Mouse (Mus musculus) right cerebral cortex, postnatal 25 days (tissue): ENCODE data around the gene Oxa1l.

Experiments used
- DNase-seq: peaks from one replicate; pipeline ENCODE4 v3.0.0; 2022

Oxa1l gene

DNA sequence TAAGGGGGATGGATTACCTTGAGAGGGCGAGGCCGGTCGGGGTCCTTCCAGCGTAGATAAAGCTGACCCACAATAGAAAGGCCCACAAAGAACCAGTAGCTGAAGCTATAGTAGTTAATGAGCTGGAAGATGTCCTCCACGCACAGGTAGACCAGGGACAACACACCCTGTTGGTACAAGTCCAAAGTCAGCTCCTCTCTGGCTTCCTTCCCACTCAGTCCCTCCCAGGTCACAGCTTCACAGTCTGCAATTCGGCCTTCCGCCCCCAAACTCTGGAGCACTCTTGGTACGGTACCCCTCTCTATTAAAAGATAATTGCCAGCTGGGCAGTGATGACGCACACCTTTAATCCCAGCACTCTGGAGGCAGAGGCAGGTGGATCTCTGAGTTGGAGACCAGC lies 12.3 kb downstream of the Oxa1l start:
- DNase-seq: no peak

DNA sequence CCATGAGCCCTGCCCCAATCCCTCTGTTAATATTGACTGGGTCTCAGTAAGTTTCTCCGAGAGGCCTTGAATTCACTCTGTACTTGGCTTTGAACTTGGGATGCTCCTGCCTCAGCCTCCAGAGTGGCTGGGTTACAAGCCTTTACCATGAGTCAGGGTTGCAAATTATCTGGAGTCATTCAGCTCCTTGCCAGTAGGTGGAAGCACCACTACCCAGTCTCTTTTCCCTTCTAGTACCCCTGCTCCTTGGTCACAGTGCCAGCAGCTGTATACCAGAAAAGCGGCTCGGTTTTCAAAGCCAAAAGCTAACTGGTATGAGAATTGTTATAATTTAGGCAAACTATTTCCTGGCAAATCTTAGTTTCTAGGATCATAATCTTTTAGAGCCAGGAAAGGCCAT lies 15.3 kb downstream of the Oxa1l start:
- no peak for DNase-seq

DNA sequence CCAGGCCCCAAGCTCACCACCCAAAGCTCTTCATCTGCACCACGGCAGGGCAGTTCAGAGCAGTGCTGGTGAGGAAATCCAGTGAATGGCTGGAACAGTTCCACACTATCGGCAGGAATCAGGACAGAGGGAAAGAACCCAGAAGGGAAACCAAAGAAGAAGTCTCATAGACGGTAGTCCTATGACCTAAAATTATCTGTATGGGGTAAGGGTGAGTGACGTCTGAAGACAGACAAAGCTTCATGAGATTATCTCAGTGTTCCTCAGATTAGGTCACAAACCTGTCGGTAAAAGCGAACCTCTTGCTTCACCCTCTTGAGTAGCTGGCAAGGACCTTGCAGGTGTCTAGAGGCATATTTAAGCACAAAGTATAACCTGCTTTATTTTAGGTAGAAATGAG lies 16.5 kb downstream of the Oxa1l start:
- DNase-seq: no peak

DNA sequence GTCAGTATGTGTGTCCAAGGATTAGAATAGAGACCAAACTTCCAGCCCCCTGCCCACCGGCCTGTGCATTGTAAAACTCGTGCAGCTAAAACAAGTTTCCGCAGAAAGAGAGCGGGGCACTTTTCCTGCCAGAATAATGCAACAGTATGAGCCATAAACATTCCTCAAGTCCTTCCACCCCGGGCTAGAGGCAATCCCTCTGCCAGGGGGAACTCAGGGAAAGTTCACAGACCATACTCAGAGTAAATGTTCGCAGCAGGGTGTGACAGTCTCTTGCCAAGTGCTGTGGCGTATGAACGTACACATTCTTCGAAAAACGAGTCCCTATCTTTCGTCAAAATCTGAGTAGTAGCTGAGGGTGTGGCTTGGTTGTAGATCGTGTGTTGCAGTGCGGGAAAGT lies 18.9 kb downstream of the Oxa1l start:
- DNase-seq: no peak

DNA sequence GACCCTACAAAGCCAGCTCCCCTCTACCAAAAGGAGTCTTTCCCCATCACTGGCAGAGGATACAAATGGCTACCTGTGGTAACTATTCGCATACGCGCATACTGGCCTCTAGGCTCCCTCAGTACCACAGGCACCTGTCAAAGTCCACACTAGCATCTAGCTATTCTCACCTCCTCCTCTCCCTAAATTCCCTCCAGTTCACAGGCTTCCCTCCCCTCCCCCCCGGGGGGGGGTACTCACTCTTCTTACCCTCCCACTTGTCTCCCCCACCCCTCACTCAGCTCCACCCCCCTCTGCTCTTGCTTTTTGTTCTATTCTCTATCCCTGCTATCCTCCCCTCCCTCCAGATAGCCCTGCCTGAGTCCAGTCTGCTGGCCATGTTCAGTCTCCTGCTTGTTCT lies 20.0 kb downstream of the Oxa1l start:
- DNase-seq: no peak

DNA sequence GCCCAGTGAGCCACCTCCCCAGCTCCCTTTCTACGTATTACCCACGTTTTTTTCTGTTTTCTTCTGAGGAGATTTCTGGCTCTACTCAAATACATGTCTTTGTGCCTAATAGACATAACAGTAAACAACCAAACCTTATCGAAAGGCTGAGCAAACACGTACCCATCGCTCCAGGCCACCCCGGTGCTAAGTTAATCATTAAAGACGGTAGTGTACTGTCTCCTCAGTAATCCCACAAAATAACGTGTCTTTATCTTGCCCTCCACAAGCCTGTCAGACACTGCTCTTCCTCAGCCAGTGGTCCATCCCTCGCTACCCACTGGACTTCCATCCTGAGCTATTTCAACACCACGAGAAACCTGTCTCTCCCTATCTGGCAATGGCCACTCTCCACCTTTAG lies 21.2 kb downstream of the Oxa1l start:
- DNase-seq: no peak

DNA sequence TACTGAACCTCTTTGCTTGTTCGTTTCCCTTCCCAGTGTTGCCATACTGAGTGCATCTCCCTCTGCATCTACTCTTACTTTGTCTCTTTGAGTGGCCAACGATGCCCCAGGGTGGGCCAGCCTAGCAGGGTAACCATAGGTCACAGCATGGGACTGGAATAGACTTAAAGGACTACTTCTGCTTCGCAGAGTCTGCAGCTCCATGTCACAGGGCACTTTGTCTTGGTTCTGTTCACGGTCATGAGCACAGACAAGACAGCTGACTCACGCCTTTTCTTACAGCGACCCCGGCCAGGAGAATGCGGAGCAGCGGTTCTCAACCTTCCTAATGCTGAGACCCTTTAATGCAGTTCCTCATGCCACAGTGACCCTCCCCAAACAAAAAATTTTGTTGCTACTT lies 22.0 kb downstream of the Oxa1l start:
- no peak for DNase-seq

DNA sequence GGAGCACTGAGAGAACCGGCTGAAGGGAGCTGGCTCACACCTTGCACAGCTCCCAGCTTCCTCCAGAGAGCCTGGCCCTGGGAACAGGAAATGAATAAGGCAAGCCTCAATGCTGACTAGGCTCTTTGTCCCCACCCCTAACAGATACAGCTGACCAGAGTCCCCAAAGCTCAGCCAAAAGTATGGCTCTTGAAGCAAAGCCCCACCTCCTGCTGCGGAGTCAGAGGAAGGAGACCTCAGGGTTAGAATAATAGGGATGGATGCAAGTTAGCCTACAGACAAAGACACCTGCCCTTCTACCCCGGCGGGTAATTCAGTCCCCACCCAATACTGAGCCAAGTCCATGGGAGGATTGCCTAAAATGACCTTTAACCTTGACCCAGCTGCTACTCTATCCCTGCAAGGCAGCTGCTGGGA lies 22.7 kb downstream of the Oxa1l start:
- DNase-seq: no peak

DNA sequence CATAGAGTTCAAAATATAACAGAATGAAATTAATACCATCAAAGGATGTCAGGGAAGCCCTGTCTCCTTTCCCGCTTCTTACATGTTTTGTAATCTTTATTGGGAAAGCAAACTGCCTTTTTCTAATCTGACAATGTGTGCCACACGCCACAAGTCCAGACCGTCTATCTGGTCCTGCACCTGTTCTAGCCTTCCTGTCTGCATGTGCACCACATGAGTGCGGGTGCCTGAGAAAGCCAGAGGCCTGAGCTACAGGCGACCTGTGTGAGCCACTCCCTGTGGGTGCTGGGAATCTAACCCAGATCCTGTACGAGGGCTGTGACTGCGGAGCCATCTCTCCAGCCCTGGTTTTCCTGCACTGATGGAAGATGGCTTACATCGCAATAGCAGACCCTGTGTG lies 23.8 kb downstream of the Oxa1l start:
- no peak for DNase-seq

DNA sequence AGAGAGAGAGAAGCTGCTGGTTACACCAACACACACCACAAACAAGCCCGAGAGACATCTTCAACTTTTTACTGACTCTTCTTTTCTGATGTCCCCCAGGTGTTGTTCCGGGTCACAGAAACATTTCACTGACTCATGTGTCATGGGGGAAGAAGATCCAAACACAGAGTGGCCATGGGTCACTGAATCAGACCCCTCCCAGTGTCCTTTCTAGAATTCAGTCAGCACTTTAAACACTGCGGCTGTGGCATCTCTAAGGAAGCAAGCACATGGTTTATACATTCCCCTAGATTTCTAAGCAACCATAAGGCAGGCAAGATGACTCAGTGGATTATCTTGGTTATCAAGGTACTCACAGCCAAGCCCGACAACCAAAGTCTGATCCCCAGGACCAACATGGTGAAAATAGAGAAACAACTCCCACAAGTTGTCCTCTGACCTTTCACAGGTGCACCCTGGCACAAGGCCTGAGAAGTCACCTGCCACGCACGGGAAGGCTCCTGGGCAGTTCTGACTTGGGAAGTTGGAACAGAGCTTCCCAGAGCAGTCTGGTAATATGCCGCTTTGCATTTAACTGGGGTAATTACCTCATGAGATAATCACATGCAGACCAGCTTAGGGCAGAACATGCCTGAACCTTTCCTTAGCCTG lies 25.5 kb downstream of the Oxa1l start:
- no peak for DNase-seq

DNA sequence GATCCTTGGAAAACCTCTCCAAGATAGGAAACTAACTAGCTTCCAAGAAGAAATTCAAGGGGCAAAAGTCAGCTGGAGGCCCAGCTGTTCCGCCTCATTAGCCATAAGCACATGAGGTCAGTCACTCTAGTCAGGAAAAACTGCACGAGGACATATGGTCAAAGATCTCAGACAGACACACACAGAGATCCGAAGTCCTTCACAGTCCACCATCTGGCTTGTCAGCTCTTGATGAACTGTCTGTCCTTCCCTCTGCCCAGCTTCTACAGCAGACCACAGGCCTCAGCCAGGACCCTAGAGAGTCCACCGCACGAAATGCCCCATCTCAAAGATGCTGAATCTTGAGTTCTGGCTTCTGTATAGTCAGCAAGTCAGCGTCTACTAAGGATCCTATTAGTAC lies 26.9 kb downstream of the Oxa1l start:
- no peak for DNase-seq

DNA sequence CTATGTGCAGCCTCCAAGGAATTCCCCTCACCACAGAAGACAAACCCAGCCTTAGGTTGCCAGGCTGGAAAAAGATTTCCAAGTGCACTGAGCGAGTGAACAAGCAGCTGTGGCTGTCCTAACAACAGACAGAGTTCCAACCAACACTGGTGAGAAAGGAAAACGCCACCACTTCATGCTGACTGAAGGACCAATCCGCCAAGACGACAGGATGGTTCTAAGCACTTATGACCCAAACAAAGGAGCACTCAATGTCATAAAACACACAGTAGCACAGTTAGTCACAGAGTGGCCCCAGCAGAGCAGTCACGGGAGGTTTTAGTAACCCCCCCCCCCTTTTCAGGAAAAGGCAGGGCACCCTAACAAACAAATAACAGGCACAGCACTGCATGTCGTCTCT lies 30.2 kb downstream of the Oxa1l start:
- DNase-seq: no peak

DNA sequence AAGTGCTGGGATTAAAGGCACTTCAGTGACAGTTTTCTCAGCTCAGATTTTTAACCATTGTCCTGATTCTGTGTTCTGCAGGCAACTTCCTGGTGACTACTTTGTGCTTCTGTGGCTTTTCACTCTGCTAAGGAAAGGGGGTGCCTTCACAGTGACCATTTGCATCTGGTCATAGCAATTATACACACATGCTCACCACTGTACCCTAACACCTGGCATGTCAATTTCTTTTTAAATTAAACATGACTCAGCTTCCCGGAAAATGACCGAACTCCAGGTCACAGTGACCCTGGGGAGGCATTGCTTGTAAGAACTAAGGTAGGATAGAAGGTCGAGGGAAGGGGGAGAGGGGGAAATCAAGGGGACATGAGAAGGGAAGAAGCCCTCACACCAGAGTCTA lies 33.2 kb downstream of the Oxa1l start:
- no peak for DNase-seq

DNA sequence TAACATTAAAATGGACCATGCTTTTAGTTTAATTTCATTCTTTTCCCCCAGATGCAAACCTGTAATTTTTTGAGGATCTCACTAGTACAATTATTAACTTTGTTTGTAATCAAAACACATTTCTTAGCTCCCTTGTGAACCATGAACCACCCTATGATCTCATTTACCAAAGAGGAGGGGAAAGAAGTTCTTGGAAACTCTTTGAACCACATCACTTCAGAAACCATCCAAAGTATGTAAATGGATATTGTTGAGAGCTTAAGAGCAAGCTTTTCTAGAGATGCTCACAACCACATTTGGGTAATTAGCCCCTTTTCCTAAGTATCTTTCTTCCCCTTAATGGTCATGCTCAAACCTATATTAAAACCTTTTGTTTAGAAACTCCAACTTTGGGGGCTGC lies 33.7 kb downstream of the Oxa1l start:
- no peak for DNase-seq

DNA sequence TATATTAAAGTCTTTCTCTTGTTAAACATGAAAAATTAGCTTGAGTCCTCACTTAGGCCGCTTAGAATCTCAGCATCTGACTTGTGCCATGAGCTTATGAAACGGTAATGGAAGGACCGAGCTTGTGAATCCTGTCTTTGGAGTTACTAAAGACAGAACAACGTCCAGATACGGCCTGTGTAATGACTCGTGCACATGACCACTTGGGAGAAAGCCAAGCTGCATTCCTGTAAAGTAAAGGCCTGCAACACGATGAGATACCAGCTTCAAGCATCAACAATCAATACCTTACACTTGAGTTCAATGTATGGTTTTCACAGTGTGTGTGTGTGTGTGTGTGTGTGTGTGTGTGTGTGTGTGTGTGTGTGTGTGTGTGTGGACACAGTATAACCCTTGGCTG lies 36.1 kb downstream of the Oxa1l start:
- DNase-seq: no peak

DNA sequence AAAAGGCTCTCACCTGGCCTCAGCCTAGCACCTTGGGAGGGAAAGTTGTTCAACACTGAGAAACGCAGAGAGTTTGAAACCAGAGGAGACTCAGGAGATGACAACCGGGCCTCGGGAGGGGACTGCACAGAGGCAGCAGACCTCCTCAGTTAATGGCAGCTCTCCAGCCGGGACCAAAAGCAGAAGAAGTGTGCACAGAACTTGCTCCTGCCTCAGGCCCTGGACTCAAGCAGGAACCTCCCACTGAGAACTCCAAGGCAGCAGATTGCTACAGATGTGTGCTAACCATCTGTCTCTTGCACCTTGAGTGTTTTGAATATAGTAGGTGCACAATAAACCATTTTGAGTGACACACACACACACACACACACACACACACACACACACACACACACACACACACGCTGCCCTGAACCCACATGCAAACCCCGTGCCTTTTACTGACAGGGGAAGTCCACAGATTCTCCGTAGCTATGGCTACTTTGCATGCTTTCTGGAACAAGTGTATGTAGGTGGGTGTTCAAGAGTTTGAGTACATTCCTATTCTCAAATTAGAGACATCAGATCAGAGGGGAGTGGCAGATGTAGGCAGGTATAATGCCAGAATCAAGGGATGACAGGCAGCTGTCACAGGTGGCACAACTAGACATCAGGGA lies 37.4 kb downstream of the Oxa1l start:
- DNase-seq: no peak

DNA sequence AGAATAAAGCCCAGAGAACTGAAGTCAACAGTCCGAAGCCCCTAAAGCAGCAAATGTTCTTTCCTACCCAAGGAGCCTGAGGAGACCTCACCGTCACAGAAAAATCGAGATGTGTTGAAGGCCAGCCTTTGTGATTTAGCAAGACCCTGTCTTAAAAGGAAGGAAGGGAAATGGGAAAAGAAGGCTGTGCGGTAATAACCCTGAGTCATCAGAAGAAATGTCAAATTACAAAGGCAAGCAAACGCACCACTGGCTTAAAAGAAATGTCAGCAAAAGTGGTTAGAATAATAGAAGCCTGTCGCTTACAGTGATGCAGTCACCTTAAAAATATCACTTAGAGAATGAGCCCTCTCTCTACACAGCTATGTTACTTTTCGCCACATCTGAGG lies 37.9 kb downstream of the Oxa1l start:
- DNase-seq: no peak

DNA sequence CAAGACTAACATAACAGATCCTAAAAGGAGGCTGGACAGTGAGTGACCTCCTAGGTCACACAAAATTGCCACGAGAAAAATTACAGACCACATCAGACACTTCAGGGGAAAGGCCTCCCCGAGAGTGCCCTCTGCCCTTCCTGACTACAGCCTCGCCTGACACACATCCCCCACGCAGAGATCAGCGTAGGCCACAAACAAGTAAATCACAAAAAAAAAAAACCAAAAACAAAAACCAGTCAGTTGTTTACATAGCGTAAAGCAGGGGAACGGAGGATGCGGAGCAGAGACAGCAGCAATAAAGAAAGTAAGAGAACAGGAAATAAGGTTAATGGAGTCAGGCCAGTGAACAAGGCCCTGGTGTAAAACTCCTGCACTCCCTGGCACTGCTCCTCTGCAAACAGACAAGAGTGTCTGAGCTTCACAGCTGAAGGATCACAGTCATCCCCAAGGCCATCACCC lies 38.3 kb downstream of the Oxa1l start:
- no peak for DNase-seq

DNA sequence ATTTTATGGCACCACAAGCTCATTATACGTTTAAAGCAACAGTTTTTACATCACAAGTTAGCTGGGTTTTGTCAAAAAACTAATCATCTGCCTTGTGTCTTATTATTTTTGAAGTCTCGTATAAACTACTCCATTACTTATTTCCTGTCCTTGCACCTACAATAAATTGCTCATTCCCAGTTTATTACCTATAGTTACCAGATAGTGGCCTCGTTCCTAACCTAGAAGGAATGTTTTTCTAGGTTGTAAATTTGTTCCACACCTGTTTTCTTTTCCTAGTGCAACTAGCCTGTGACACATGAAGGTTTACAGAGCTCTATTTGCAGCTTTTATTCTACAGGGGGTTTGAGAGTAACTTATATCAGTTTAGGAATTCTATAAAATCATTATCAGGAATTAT lies 41.1 kb downstream of the Oxa1l start:
- no peak for DNase-seq

DNA sequence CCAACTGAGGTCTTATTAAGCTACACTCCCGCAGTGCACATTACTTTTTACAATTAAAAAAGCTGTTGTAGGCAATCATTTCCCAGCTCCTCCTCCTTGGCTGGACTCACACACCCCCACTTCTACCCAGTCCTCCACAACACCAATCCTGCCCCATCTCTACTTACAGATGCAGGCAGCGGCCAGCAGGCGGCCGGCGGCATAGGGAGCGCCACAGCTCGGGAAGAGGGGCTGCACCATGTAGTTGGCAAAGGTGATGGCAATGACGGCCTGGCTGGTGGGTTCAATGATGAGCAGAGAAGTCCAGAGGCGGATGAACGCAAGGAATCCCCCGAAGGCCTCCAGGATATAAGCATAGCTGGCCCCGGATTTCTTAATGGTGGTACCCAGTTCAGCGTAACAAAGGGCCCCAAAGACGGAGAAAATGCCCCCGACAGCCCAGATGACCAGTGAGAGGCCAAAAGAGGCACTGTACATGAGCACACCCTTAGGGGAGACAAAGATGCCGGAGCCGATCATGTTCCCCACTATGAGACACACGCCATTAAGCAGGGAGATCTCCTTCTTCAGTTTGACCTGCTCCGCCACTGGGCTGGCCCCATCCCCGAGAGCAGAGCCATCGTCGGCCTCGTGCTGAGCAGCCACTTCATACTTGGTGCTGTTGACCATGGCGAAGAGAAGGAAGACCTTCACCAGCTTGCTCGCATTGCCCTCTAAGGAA lies 47.9 kb downstream of the Oxa1l start:
- no peak for DNase-seq

DNA sequence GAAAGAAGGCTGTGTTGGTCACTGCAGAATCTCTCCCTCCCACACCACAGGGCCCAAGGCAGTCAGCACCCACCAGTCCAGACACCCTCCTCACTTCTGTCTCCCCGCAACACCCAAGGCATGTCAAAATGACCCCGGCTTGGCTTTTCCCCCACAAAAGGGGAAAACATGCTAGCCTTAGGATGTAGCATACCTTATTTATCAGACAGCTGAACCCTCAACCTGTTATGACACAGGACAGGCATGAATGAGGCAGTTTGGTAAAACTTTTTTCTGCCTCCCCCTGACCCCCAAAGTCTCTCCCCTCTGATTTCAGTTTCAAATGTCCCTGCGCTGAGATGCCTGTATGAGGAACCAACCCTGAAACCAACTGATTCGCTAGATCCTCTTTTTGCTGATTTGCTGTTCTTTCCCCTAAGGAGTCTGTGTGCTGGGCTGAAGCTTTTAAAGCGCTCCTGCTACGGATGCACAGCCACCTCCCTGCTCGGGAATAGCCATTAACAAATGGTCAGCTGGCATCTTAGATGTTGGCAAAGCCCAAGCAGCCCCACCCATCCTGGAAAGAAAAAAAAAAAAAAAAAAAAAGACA lies 48.5 kb downstream of the Oxa1l start:
- no peak for DNase-seq

DNA sequence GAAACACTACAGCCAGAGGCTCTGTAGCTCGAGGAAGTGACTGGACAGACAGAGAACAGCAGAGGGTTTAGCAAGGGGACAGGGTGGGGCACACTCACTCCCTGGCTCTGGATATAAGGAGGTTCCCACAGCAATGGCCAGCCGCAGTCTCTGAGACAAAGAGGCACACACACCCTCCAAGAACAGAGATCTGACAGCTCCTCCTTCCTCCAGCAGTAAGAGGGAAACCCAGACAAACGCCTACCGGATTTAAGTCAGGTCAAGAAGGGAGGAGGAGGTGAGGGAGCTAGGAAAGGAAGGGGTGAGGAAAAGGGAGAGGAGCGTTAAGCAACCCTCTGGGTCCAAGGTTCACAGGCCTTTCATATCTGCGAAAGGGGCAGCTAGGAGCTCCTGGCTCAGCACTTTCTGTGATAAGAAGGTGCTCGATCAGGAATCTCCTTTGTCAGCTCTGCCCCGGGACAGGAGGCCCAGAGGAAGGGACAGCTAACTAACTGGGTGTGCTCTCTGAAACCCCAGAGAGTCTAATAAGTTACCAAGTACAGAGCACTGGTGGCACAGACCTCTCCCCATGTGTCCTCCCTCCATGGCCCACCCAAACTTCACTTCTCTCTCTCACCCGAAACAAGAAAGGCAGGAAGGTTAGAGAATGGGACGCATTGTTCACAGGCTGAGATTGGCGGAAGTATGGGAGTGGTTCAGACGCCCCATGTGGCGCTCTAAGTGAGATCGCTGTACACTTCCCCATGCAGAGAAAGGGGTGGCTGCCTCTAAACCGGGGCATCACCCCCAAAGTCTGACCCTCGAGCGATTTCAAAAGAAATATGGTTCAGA lies 49.6 kb downstream of the Oxa1l start:
- DNase-seq: no peak

DNA sequence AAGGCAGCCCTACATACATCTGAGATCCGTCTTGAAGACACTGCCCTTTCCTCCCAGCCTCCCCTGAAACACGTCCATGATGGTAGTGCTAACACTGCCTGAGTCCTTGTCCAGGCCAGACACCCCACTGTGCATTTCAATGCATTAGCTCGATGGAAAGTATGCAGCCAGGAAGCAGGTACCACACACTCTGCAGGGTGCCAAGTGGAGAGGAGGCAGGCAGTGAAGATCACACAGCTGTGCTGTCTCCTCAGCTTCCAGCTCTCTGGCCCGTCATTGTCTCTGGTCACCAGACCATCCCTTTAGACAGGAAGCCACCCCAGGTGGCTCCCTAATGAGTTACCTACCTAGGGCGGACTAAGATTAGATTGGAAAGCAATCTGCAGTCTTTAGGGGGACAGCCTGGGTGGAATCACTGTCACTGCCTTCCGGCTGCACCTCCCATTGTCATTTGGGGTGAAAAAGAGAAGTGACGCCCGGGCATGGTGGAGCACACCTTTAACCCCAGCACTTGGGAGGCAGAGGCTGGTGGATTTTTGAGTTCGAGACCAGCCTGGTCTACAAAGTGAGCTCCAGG lies 51.5 kb downstream of the Oxa1l start:
- DNase-seq: no peak
